Mouse (Mus musculus): ENCODE measurements around the gene Ercc2.

GRCm38 (mm10) chr7:19362276-19362675 is 19.5 kb upstream of the Ercc2 start:
- TF ChIP-seq NRF1 (IDR thresholded peaks at IDR 0.05; ENCODE audit: insufficient read depth, low read depth, low read length, poor library complexity, severe bottlenecking) = no peak
- TF ChIP-seq SIN3A (IDR thresholded peaks at IDR 0.05; ENCODE audit: low read length) = no peak
- TF ChIP-seq CTCF (IDR thresholded peaks at IDR 0.05 in 2 of 3, conservative IDR thresholded peaks at IDR 0.05 in 1 of 3; ENCODE audit: control insufficient read depth in 1 of 3, insufficient read depth in 1 of 3, low read depth in 2 of 3, low read length in 3 of 3, poor library complexity in 1 of 3, severe bottlenecking in 1 of 3) = no peak
- TF ChIP-seq POLR2A (IDR thresholded peaks at IDR 0.05; ENCODE audit: control insufficient read depth in 1 of 2, insufficient read depth in 1 of 2, low read depth in 1 of 2, low read length in 2 of 2, poor library complexity in 1 of 2) = no peak
- no peak for TF ChIP-seq EP300 (IDR thresholded peaks at IDR 0.05; ENCODE audit: low read depth in 1 of 2, low read length in 2 of 2)
- TF ChIP-seq MEF2A (IDR thresholded peaks at IDR 0.05; ENCODE audit: extremely low read depth, insufficient replicate concordance, low read depth, low read length, poor library complexity, severe bottlenecking) = no peak
- TF ChIP-seq ZC3H11A (IDR thresholded peaks at IDR 0.05; ENCODE audit: low read depth, low read length) = no peak
- TF ChIP-seq GATA1 (IDR thresholded peaks at IDR 0.05; ENCODE audit: low read depth, low read length) = no peak
- TF ChIP-seq USF1 (IDR thresholded peaks at IDR 0.05; ENCODE audit: low read depth, low read length) = no peak
- TF ChIP-seq MAFK (IDR thresholded peaks at IDR 0.05; ENCODE audit: borderline replicate concordance, low read depth, low read length) = no peak
- no peak for TF ChIP-seq ETS1 (IDR thresholded peaks at IDR 0.05; ENCODE audit: low read depth, low read length)
- TF ChIP-seq POLR2AphosphoS2 (IDR thresholded peaks at IDR 0.05; ENCODE audit: low read length) = no peak
- no peak for TF ChIP-seq CHD1 (IDR thresholded peaks at IDR 0.05; ENCODE audit: low read depth, low read length)

Data from MEL (cell line).